Mouse (Mus musculus): ENCODE measurements around the gene Myo1d. TPM values are rescaled to one million over a fixed set of nuclear protein-coding genes. Genes with fewer than 3 reads are reported as not detected.
A peak's percentile ranks its signal among the peaks of the same experiment; 100 is the strongest.

Myo1d gene
- total and polyA plus RNA-seq, 3 experiments, result 15.9 to 81.1 (median 41.7) TPM

DNA sequence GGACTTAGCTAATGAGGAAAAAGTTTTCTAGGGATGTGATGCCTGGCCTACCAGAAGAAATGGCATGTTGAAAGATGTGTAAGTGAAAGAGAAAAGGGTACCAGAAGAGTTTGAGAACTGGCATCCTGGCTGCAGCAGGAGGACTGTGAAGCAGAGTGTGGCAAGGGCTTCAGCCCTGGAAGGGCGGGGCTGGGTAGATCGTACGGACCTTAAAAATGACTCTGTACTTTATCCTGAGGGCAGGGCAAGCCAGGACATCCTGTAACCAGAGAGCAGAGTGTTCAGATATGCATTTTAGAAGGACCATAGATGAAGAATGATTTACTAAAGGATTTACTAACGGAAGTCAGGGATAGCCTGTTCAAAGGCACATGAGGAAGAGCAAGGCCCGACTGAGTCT, 34.4 kb downstream of the Myo1d start:
- H3K36me3 ChIP-seq (ENCODE audit: control insufficient read depth in 1 of 2, insufficient read depth in 2 of 2, low read length in 2 of 2), result peaks cover 3 to 29% of the 10 kb centered on the region in 2 experiments; a peak in 3 of 4 replicates
- H3K79me2 ChIP-seq (ENCODE audit: control insufficient read depth, insufficient read depth, low read length, poor library complexity), result peaks cover 5% of the 10 kb centered on the region
- no peak overlapping the region for H3K9ac ChIP-seq (ENCODE audit: control insufficient read depth, low read depth, low read length, poor library complexity, severe bottlenecking)
- H3K4me3 ChIP-seq (ENCODE audit: control insufficient read depth in 1 of 2, insufficient read depth in 1 of 2, low read depth in 2 of 2, low read length in 2 of 2), result no peak overlapping the region
- no peaks in the 10 kb centered on the region for H3K27me3 ChIP-seq (ENCODE audit: control insufficient read depth in 1 of 2, insufficient read depth in 2 of 2, low read length in 2 of 2)
- no peaks in the 10 kb centered on the region for H3K9me3 ChIP-seq (replicated peaks; ENCODE audit: insufficient read depth, low read length)
- peaks cover 20 to 25% of the 10 kb centered on the region in 2 experiments for H3K4me1 ChIP-seq (ENCODE audit: control insufficient read depth in 1 of 2, insufficient read depth in 2 of 2, low read length in 2 of 2)
- H3K27ac ChIP-seq (ENCODE audit: control insufficient read depth, low read depth, low read length), result no peak overlapping the region
- TF ChIP-seq MAZ (IDR thresholded peaks at IDR 0.05; ENCODE audit: low read depth, low read length), result no peak
- no peak for TF ChIP-seq USF2 (IDR thresholded peaks at IDR 0.05; ENCODE audit: borderline replicate concordance in 1 of 2, insufficient read depth in 1 of 2, low read depth in 1 of 2, low read length in 2 of 2)
- TF ChIP-seq EP300 (IDR thresholded peaks at IDR 0.05; ENCODE audit: low read depth in 1 of 2, low read length in 2 of 2), result no peak
- TF ChIP-seq MYB (IDR thresholded peaks at IDR 0.05; ENCODE audit: low read depth, low read length), result no peak
- no peak for TF ChIP-seq ZNF384 (IDR thresholded peaks at IDR 0.05; ENCODE audit: low read depth, low read length)
- TF ChIP-seq NELFE (IDR thresholded peaks at IDR 0.05; ENCODE audit: low read depth, low read length), result no peak
- TF ChIP-seq MYC (IDR thresholded peaks at IDR 0.05; ENCODE audit: low read depth, low read length), result no peak
- no peak for TF ChIP-seq MEF2A (IDR thresholded peaks at IDR 0.05; ENCODE audit: extremely low read depth, insufficient replicate concordance, low read depth, low read length, poor library complexity, severe bottlenecking)
- no peak for TF ChIP-seq TAL1 (IDR thresholded peaks at IDR 0.05; ENCODE audit: low read length)
- no peak for TF ChIP-seq GATA1 (IDR thresholded peaks at IDR 0.05; ENCODE audit: low read depth, low read length)
- TF ChIP-seq POLR2AphosphoS2 (IDR thresholded peaks at IDR 0.05; ENCODE audit: low read length), result no peak
- TF ChIP-seq KAT2A (conservative IDR thresholded peaks at IDR 0.05; ENCODE audit: low read depth, low read length), result no peak
- no peak for TF ChIP-seq RAD21 (IDR thresholded peaks at IDR 0.05; ENCODE audit: low read depth, low read length)
- TF ChIP-seq BHLHE40 (IDR thresholded peaks at IDR 0.05; ENCODE audit: borderline replicate concordance, low read depth, low read length), result no peak
- no peak for TF ChIP-seq NRF1 (IDR thresholded peaks at IDR 0.05; ENCODE audit: insufficient read depth, low read depth, low read length, poor library complexity, severe bottlenecking)
- no peak for TF ChIP-seq ZC3H11A (IDR thresholded peaks at IDR 0.05; ENCODE audit: low read depth, low read length)
- TF ChIP-seq RCOR1 (IDR thresholded peaks at IDR 0.05; ENCODE audit: low read depth, low read length), result no peak
- no peak for TF ChIP-seq MXI1 (IDR thresholded peaks at IDR 0.05; ENCODE audit: low read depth, low read length)
- no peak for TF ChIP-seq USF1 (IDR thresholded peaks at IDR 0.05; ENCODE audit: low read depth, low read length)
- no peak for DNase-seq (ENCODE audit: low read depth, low spot score)

DNA sequence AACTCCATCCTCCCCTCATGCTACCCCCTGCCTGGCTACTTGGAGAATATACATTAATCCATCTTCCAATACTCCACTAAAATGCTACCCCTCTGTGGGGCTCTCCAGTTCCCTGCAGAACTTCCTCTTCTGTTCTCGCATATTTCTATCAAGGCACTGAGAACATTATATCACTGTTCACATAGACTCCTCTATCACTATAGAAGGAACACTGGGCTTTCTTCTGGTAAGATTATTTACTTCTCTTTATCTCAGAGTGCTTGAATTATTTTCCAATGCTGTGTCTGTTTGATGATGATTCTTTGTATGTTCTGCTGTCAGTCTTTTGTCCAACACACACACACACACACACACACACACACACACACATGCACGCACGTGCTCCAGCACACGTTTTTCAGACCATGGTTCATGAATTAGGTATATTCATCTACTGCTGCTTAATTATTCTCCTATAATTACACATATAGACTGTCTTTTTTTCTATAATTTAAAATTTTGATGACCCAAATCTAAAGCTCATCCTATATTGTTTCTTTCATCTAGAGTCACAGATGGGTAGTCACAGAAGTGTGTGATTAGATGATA, 35.9 kb downstream of the Myo1d start:
- peak; percentile 83 for DNase-seq (ENCODE audit: low read depth, low spot score)
- H3K9me3 ChIP-seq (replicated peaks; ENCODE audit: insufficient read depth, low read length), result no peaks in the 10 kb centered on the region
- no peak for TF ChIP-seq JUND (IDR thresholded peaks at IDR 0.05; ENCODE audit: low read depth, low read length)
- peak; percentile 57 for TF ChIP-seq ETS1 (IDR thresholded peaks at IDR 0.05; ENCODE audit: low read depth, low read length)
- no peak; the same call in none of the 2 replicates for TF ChIP-seq SIN3A (IDR thresholded peaks at IDR 0.05; ENCODE audit: low read length)
- peak; percentile 82 for TF ChIP-seq MAX (IDR thresholded peaks at IDR 0.05; ENCODE audit: low read length)
- peak; percentile 91 for TF ChIP-seq BHLHE40 (IDR thresholded peaks at IDR 0.05; ENCODE audit: borderline replicate concordance, low read depth, low read length)
- peak; percentile 92 for TF ChIP-seq MYC (IDR thresholded peaks at IDR 0.05; ENCODE audit: low read depth, low read length)
- TF ChIP-seq ZKSCAN1 (IDR thresholded peaks at IDR 0.05; ENCODE audit: low read depth, low read length), result no peak
- no peak for TF ChIP-seq RAD21 (IDR thresholded peaks at IDR 0.05; ENCODE audit: low read depth, low read length)
- TF ChIP-seq RCOR1 (IDR thresholded peaks at IDR 0.05; ENCODE audit: low read depth, low read length), result peak; percentile 74; the same call in 1 of the 2 replicates
- peak; percentile 75 to 77 for TF ChIP-seq EP300 (IDR thresholded peaks at IDR 0.05; ENCODE audit: low read depth in 1 of 2, low read length in 2 of 2)
- no peak for TF ChIP-seq CHD1 (IDR thresholded peaks at IDR 0.05; ENCODE audit: low read depth, low read length)
- TF ChIP-seq GATA1 (IDR thresholded peaks at IDR 0.05; ENCODE audit: low read depth, low read length), result peak; percentile 59
- TF ChIP-seq TCF12 (IDR thresholded peaks at IDR 0.05; ENCODE audit: low read depth, low read length), result peak; percentile 50; the same call in 1 of the 2 replicates
- TF ChIP-seq SMC3 (IDR thresholded peaks at IDR 0.05; ENCODE audit: low read depth, low read length), result no peak
- TF ChIP-seq TAL1 (IDR thresholded peaks at IDR 0.05; ENCODE audit: low read length), result peak; percentile 29; the same call in 1 of the 2 replicates
- peak; percentile 69 for TF ChIP-seq MXI1 (IDR thresholded peaks at IDR 0.05; ENCODE audit: low read depth, low read length)
- no peak for TF ChIP-seq POLR2A (IDR thresholded peaks at IDR 0.05; ENCODE audit: control insufficient read depth in 1 of 2, insufficient read depth in 1 of 2, low read depth in 1 of 2, low read length in 2 of 2, poor library complexity in 1 of 2)

More for the DNA sequence above, 35.9 kb downstream of the Myo1d start:
- no peak overlapping the region for H3K4me3 ChIP-seq (ENCODE audit: control insufficient read depth in 1 of 2, insufficient read depth in 1 of 2, low read depth in 2 of 2, low read length in 2 of 2)
- H3K27ac ChIP-seq (ENCODE audit: control insufficient read depth, low read depth, low read length), result peak overlapping the region; percentile 74
- H3K27me3 ChIP-seq (ENCODE audit: control insufficient read depth in 1 of 2, insufficient read depth in 2 of 2, low read length in 2 of 2), result no peaks in the 10 kb centered on the region
- H3K4me1 ChIP-seq (ENCODE audit: control insufficient read depth in 1 of 2, insufficient read depth in 2 of 2, low read length in 2 of 2), result peaks cover 20 to 25% of the 10 kb centered on the region in 2 experiments
- H3K9ac ChIP-seq (ENCODE audit: control insufficient read depth, low read depth, low read length, poor library complexity, severe bottlenecking), result peak overlapping the region; percentile 18; the same call in 1 of the 2 replicates
- H3K79me2 ChIP-seq (ENCODE audit: control insufficient read depth, insufficient read depth, low read length, poor library complexity), result peaks cover 2% of the 10 kb centered on the region; the same call in 1 of the 2 replicates
- peaks cover 0 to 29% of the 10 kb centered on the region in 2 experiments; a peak in 2 of 4 replicates for H3K36me3 ChIP-seq (ENCODE audit: control insufficient read depth in 1 of 2, insufficient read depth in 2 of 2, low read length in 2 of 2)

All from MEL (cell line).